Mouse (Mus musculus) cortical plate, adult 2 months (tissue): ENCODE measurements around the gene Snta1. TPM values are rescaled to one million over a fixed set of nuclear protein-coding genes. Genes with fewer than 3 reads are reported as not detected.

ENCODE experiments used
- H3K27ac ChIP-seq: fragments of 200-500 bp; 2 replicates; pipeline ENCODE4 v1.5.1; 2012; ENCODE audit warnings: low read length, control low read depth, inconsistent platforms; ENCODE audit not compliant: insufficient read depth
- H3K4me1 ChIP-seq: fragments of 200-500 bp; 2 replicates; pipeline ENCODE4 v1.6.1; 2011; ENCODE audit warnings: low read length; ENCODE audit not compliant: control insufficient read depth, insufficient read depth
- H3K4me3 ChIP-seq: fragments of 200-500 bp; 2 replicates; pipeline ENCODE4 v1.5.1; 2011; ENCODE audit warnings: mild to moderate bottlenecking, low read length, control low read depth; ENCODE audit not compliant: insufficient read depth
- CTCF ChIP-seq: fragments of 200-500 bp; IDR thresholded peaks from 2 replicates; pipeline ENCODE4 v1.5.1; 2011; ENCODE audit warnings: mild to moderate bottlenecking, control low read depth, low read length; ENCODE audit not compliant: insufficient read depth; ENCODE audit errors: extremely low read depth
- POLR2A ChIP-seq: fragments of 200-500 bp; IDR thresholded peaks from 2 replicates; pipeline ENCODE4 v1.6.1; 2011; ENCODE audit warnings: mild to moderate bottlenecking, low read length, control low read depth; ENCODE audit not compliant: insufficient read depth; ENCODE audit errors: extremely low read depth
- polyA plus RNA-seq: library from polyadenylated mRNA; depleted of rRNA; stranded (reverse); fragments of >200 nt; gene quantifications from 2 replicates; pipeline ENCODE4 v1.2.3, GENCODE M21; 2012; rRNA removed

The Snta1 gene
- 36.2 and 37.7 TPM in 2 replicates for polyA plus RNA-seq

DNA sequence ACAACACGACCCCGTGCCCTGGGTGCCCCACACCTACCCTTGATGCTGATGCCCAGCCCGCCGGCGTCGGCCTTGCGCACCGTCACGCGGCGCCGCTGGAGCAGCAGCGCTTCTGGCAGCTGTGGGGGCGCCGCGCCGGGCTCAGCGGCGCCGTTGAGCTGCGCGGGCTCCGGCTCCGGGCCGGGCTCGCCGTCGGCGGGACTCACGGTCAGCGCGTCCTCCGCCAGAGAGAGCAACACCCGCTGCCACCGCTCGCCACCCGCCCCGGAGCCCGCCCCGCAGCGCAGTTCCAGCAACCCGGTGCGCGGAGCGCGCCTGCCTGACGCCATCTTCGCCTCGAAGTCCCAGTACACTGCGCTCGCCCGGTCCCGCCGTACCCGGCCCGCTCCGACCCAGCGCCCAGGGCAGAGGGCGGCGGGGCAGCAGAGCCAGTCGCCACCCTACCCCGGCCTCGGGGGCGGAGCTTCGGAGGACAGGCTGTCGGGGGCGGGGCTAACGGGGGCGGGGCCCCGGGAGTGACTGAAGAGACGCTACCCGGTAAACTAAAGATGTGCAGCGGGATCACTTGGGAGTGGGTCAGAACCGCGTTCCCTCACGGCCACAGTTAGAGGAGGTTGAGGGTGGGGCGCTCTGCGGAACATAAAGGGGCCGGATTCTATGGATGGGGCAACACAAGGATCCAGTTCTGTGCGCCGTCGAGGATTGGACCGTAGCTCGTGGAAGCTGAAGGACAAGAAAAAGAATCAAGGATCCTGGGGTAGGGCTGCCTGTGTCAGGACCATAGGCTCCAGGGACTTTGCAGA, at the start of gene Snta1:
Snta1 (minus strand) TSS at position 457 of the 803 bp plus-strand sequence.
- peak within 1 kb of the TSS; percentile 97 for H3K27ac ChIP-seq
- H3K4me3 ChIP-seq: peak within 1 kb of the TSS; percentile 87
- peaks cover 8% of the 10 kb centered on the region for H3K4me1 ChIP-seq
- TF ChIP-seq POLR2A (peak; percentile 30; the same call in 1 of the 2 replicates), CTCF (no peak)

DNA sequence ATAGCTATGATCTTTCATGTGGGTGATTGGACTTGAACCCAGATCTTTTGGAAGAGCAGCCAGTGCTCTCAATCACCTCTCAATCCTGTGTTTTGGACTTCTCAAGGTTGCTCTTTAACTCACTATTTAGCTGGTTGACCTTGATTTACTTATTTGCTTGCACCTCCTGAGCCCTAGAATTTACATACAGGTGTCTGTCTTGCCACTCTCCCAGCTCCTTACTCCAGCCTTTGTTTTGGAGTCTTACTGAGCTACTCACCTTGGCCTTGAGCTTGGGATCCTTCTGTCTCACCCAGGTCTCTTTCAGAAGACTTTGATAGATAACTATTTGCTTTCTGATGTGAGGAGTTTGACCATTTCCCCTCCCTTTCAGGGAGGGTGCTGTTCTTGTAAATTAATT, 48.7 kb upstream of the Snta1 start:
- H3K4me3 ChIP-seq: no peak overlapping the region
- H3K4me1 ChIP-seq: peaks cover 4% of the 10 kb centered on the region; the same call in 1 of the 2 replicates
- TF ChIP-seq POLR2A (no peak), CTCF (no peak)

DNA sequence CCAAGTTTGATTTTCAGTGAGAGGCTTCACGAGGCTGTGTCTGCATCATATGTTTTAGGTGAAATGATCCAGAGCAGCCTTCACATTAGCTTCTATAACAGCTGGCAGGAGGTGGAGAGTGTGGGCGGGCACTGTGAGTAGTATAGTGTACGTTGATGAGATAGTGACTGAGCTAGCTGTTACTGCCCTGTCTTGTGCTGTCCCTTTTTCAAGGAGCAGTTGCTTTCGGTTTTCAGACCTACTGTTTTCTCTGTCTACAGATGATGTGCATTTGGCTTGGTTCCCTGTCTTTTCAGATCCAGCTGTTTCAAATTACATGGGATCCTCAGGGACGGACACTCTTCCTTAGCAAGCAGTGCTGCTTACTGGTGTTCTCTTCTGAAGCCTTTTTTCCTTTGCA, 47.9 kb upstream of the Snta1 start:
- peaks cover 4% of the 10 kb centered on the region; the same call in 1 of the 2 replicates for H3K4me1 ChIP-seq
- H3K27ac ChIP-seq: no peak overlapping the region
- H3K4me3 ChIP-seq: no peak overlapping the region
- no peak for TF ChIP-seq CTCF
- TF ChIP-seq POLR2A: no peak

More for the DNA sequence above, 48.7 kb upstream of the Snta1 start:
- no peak overlapping the region for H3K27ac ChIP-seq

DNA sequence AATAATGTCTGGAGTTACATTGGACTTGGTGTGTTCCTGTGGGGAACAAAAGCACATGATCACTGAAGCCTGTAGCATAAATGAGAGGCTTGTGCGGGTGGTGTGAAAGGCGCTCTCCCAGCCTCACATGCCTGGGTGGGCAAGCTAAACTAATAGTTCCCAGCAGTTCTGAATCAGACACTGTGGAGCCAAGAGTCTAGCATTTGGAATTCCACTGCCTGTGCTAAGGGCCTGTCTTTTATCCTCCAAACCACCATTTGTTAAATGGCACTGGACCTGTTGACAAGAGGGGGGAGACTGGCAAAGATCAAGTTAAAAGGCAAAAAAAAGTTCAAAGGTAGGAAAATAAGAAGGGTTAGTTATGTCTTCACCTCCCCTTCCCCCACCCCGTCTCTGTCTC, 46.7 kb upstream of the Snta1 start:
- Histone ChIP-seq H3K4me3 (no peak overlapping the region), H3K27ac (no peak overlapping the region), H3K4me1 (peaks cover 4% of the 10 kb centered on the region; the same call in 1 of the 2 replicates)
- TF ChIP-seq CTCF: no peak
- TF ChIP-seq POLR2A: no peak

- H3K27ac ChIP-seq: no peak overlapping the region
- H3K4me3 ChIP-seq: no peak overlapping the region
- peaks cover 4% of the 10 kb centered on the region; the same call in 1 of the 2 replicates for H3K4me1 ChIP-seq
- TF ChIP-seq CTCF (no peak), POLR2A (no peak)
These were observed 46.2 kb upstream of the Snta1 start for GRCm38 (mm10) chr2:154454099-154454498.

- Histone ChIP-seq H3K27ac (no peak overlapping the region), H3K4me3 (no peak overlapping the region), H3K4me1 (peaks cover 4% of the 10 kb centered on the region; the same call in 1 of the 2 replicates)
- TF ChIP-seq CTCF: no peak
- TF ChIP-seq POLR2A: no peak
These were observed 45.1 kb upstream of the Snta1 start for GRCm38 (mm10) chr2:154452951-154453350.

- H3K4me1 ChIP-seq: no peaks in the 10 kb centered on the region
- no peak overlapping the region for H3K4me3 ChIP-seq
- H3K27ac ChIP-seq: no peak overlapping the region
- no peak for TF ChIP-seq CTCF
- no peak for TF ChIP-seq POLR2A
These were observed 40.7 kb upstream of the Snta1 start for GRCm38 (mm10) chr2:154448633-154449032.

DNA sequence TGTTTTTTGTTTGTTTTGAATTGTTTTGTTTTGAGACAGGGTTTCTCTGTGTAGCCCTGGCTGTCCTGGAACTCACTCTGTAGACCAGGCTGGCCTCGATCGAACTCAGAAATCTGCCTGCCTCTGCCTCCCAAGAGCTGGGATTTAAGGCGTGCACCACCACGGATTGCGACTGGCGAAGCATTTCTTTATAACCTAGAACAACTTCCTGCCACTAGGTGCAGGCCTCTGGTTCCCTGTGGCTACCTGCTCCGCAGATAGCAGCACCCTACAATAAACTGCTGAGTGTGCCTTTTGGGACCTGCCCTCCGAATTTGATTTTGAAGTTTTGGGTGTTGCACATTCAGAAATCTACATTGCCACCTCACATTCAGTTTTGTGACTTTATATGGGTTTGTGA, 39.9 kb upstream of the Snta1 start:
- TF ChIP-seq CTCF: no peak
- TF ChIP-seq POLR2A: no peak
- no peak overlapping the region for H3K4me3 ChIP-seq
- H3K27ac ChIP-seq: no peak overlapping the region
- H3K4me1 ChIP-seq: no peaks in the 10 kb centered on the region

DNA sequence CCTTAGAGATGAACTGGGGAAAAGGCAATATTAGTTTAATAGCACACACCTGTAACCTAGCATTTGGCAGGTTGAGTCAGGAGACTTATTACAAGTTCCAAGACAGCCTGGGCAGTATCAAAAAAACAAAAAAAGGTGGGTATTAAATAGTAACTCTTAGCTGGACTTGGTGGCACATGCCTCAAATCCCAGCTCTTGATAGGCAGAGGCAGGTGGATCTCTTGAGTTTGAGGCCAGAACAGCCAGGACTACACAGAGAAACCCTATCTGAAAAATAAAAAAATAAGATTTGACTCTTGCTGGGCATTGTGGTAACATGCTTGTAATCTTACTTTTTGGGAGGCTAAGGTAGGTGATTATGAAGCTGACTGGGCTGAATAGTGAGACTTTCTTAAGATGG, 32.6 kb upstream of the Snta1 start:
- TF ChIP-seq CTCF (no peak), POLR2A (no peak)
- Histone ChIP-seq H3K4me3 (no peak overlapping the region), H3K4me1 (no peaks in the 10 kb centered on the region; the same call in 1 of the 2 replicates), H3K27ac (no peak overlapping the region)

GRCm38 (mm10) chr2:154437191-154437527, 29.3 kb upstream of the Snta1 start:
- Histone ChIP-seq H3K4me3 (peak overlapping the region; percentile 89), H3K4me1 (no peaks in the 10 kb centered on the region; the same call in 1 of the 2 replicates), H3K27ac (no peak overlapping the region)
- TF ChIP-seq POLR2A: no peak
- TF ChIP-seq CTCF: no peak
